Mouse (Mus musculus) lung, postnatal 0 days (tissue): ENCODE measurements around the gene Kansl2. TPM values are rescaled to one million over a fixed set of nuclear protein-coding genes. Genes with fewer than 3 reads are reported as not detected.

Experiments
- ATAC-seq: fragments of 200-750 bp; cut with Nextera tagmentation; 2 replicates; pipeline ENCODE4 v1.8.0; 2017; ENCODE audit warnings: moderate library complexity
- DNase-seq: peaks from one replicate; pipeline ENCODE4 v3.0.0-alpha.2; 2016; ENCODE audit warnings: low spot score
- H3K27ac ChIP-seq: fragments of 300-500 bp; sonication (generic); 2 replicates; pipeline ENCODE4 v1.5.1; 2014; ENCODE audit warnings: antibody characterized with exemption, mild to moderate bottlenecking, low read length, mixed read lengths
- H3K27me3 ChIP-seq: fragments of 300-500 bp; sonication (generic); replicated peaks from 2 replicates; pipeline ENCODE4 v1.6.1; 2014; ENCODE audit warnings: low read length, mixed read lengths; ENCODE audit not compliant: insufficient read depth
- H3K36me3 ChIP-seq: fragments of 300-500 bp; sonication (generic); 2 replicates; pipeline ENCODE4 v1.6.1; 2014; ENCODE audit warnings: low read length, mixed read lengths; ENCODE audit not compliant: insufficient read depth
- H3K4me1 ChIP-seq: fragments of 300-500 bp; sonication (generic); 2 replicates; pipeline ENCODE4 v1.6.1; 2014; ENCODE audit warnings: antibody characterized with exemption, low read depth, low read length, mixed read lengths; ENCODE audit not compliant: insufficient read depth
- H3K4me2 ChIP-seq: fragments of 300-500 bp; sonication (generic); replicated peaks from 2 replicates; pipeline ENCODE4 v1.6.1; 2014; ENCODE audit warnings: low read depth, mild to moderate bottlenecking, low read length, moderate library complexity, mixed read lengths
- H3K4me3 ChIP-seq: fragments of 300-500 bp; sonication (generic); 2 replicates; pipeline ENCODE4 v1.5.1; 2014; ENCODE audit warnings: low read depth, low read length
- H3K9ac ChIP-seq: fragments of 300-500 bp; sonication (generic); replicated peaks from 2 replicates; pipeline ENCODE4 v1.6.1; 2014; ENCODE audit warnings: low read depth, mild to moderate bottlenecking
- H3K9me3 ChIP-seq: fragments of 300-500 bp; sonication (generic); 2 replicates; pipeline ENCODE4 v1.6.1; 2016; ENCODE audit warnings: low read length, mixed read lengths
- CTCF ChIP-seq: IDR thresholded peaks from 2 replicates; pipeline ENCODE4 v1.5.1; 2016; ENCODE audit warnings: antibody characterized with exemption, mild to moderate bottlenecking
- EP300 ChIP-seq: IDR thresholded peaks from 2 replicates; pipeline ENCODE4 v1.6.1; 2016; ENCODE audit warnings: antibody characterized with exemption, mild to moderate bottlenecking, control low read depth
- WGBS: fragments of 180-500 bp; shearing (Covaris S2); extraction: QIAGEN DNeasy Blood & Tissue Kit; methylation state at CpG from one replicate; pipeline ENCODE4 v1.1.7; 2014; 5-methylcytosine and 5-hydroxymethylcytosine counted together
- polyA plus RNA-seq: library from polyadenylated mRNA; unstranded; fragments of >200 nt; fragmentation: Nextera tagmentation; extraction: Ambion mirVana; gene quantifications from 2 replicates; pipeline ENCODE4 v1.2.1, GENCODE M21; 2015

The Kansl2 gene
- polyA plus RNA-seq, 1 experiment from 2014 or later: 50.4 TPM

DNA sequence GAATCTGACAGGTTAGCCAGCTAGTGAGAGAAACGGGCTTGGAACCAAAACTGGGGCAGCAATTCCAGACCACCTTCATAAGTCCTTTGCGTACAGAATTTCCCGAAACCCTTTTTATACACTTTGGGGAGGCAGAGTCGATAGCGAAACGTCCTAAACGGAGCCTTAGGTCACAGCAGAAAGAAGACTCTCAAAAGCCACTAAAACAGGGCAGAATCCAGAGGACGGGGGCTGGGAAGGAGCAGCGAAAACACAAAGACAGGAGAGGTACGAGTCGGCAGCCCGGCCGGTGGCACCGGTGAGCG is 32.9 kb upstream of the Kansl2 start:
- H3K9me3 ChIP-seq: no peaks in the 10 kb centered on the region
- WGBS: under 1% methylated on average over 15 of the region's 15 CpGs
- peaks cover 11% of the 10 kb centered on the region; the same call in 1 of the 2 replicates for H3K4me1 ChIP-seq
- peak overlapping the region; percentile 91 for H3K9ac ChIP-seq
- H3K27ac ChIP-seq: peak overlapping the region; percentile 99
- no peaks in the 10 kb centered on the region for H3K36me3 ChIP-seq
- no peaks in the 10 kb centered on the region for H3K27me3 ChIP-seq
- peak overlapping the region; percentile 88 for H3K4me3 ChIP-seq
- no peak for DNase-seq
- peak overlapping the region; percentile 81 for H3K4me2 ChIP-seq
- TF ChIP-seq CTCF (no peak), EP300 (no peak)
- ATAC-seq: no peak

DNA sequence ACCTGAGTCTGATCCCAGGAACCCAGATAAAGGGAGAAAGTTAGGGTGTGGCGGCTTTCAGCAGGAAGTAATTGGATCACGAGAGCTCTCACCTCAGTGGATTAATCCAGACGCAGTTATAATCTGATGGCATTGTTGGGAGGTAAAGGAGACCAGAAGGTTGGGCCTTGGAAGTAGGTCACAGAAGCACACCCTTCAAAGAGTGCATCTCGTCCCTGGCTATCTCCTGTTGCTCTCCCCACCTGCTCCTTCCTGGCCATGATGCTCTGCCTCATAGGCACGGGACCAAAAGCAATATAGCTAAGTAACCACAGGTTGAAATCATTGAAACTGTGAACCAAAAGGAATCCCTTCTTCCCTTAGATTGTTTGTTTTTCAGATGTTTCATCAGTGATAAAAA is 23.1 kb upstream of the Kansl2 start:
- DNase-seq (no peak), ATAC-seq (no peak)
- Histone ChIP-seq H3K4me1 (no peaks in the 10 kb centered on the region), H3K4me2 (no peak overlapping the region), H3K27ac (no peak overlapping the region), H3K9ac (no peak overlapping the region), H3K27me3 (no peaks in the 10 kb centered on the region), H3K36me3 (peaks cover 20% of the 10 kb centered on the region; the same call in 1 of the 2 replicates), H3K9me3 (no peaks in the 10 kb centered on the region), H3K4me3 (no peak overlapping the region)
- 92% methylated on average over 5 of the region's 5 CpGs for WGBS
- TF ChIP-seq EP300: no peak
- no peak for TF ChIP-seq CTCF

DNA sequence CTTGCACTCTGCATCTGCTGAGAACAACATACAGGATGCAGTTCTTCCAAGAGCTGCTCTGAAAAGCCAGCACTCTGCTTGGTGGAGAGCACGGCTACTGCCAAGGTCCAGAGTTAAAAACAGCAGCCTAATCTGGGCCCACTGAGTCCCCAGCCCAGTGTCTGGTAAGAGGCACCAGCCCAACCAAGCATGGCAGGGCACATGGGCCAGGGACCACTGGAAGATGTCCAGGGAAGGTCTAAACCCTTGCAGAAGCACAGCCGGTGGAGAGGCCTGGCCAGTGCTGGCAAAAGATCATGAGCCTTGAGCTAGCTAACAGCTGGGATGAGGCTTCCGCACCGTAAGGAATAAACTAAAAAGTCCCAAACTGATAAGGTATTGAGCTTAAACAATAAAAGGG is 21.8 kb upstream of the Kansl2 start:
- WGBS: 89% methylated on average over 4 of the region's 4 CpGs
- ATAC-seq: no peak
- H3K9me3 ChIP-seq: no peaks in the 10 kb centered on the region
- H3K27ac ChIP-seq: no peak overlapping the region
- TF ChIP-seq EP300 (no peak), CTCF (no peak)
- DNase-seq: no peak
- H3K4me1 ChIP-seq: no peaks in the 10 kb centered on the region
- H3K36me3 ChIP-seq: peaks cover 27% of the 10 kb centered on the region; the same call in 1 of the 2 replicates
- no peak overlapping the region for H3K4me2 ChIP-seq
- H3K9ac ChIP-seq: no peak overlapping the region
- no peaks in the 10 kb centered on the region for H3K27me3 ChIP-seq
- no peak overlapping the region for H3K4me3 ChIP-seq

DNA sequence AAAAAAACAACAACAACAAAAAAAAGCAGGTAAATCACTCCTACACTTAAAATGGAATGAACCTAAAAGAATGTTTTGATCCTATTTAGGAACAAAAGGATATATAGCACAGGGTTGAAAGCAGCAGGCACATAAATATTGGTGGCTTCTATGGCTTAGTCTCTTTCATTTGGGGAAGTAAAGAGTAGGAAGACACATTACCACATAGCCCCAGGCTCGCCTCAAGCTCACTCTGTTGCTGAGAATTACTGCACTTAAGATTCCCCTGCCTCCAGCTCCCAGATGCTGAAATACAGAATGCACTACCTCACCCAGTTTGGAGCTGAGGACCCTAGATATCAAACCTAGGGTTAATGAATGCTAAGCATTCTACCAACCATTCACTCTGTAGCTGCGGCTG is 18.7 kb upstream of the Kansl2 start:
- Histone ChIP-seq H3K4me3 (no peak overlapping the region), H3K4me2 (no peak overlapping the region), H3K27ac (no peak overlapping the region), H3K9ac (no peak overlapping the region), H3K27me3 (no peaks in the 10 kb centered on the region), H3K9me3 (no peaks in the 10 kb centered on the region), H3K36me3 (peaks cover 26% of the 10 kb centered on the region; the same call in 1 of the 2 replicates), H3K4me1 (no peaks in the 10 kb centered on the region)
- ATAC-seq (no peak), DNase-seq (no peak)
- 84% methylated on average over 2 of the region's 2 CpGs for WGBS
- no peak for TF ChIP-seq CTCF
- no peak for TF ChIP-seq EP300

DNA sequence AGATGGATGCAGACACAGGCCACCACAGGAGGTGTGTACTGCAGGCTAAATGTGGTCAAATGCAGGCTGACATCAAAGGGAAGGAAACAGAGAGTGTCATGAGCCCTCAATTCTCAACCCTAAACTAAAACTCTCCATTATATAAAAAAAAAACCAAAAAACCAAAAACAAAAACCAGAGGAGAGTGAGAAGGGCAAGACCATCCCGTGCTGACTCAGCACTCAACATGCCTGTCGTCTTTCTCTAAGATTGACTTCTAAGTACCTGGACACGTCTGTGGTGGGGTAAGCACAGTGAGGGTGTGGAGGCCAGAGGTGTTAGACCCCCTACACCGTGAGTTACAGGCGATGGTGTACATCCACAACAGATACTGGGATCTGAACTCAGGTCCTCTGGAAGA is 12.8 kb upstream of the Kansl2 start:
- no peaks in the 10 kb centered on the region for H3K9me3 ChIP-seq
- 88% methylated on average over 5 of the region's 5 CpGs for WGBS
- TF ChIP-seq EP300: no peak
- no peak for TF ChIP-seq CTCF
- ATAC-seq (no peak), DNase-seq (no peak)
- H3K27me3 ChIP-seq: no peaks in the 10 kb centered on the region
- no peak overlapping the region for H3K4me3 ChIP-seq
- peaks cover 38% of the 10 kb centered on the region for H3K36me3 ChIP-seq
- no peaks in the 10 kb centered on the region for H3K4me1 ChIP-seq
- no peak overlapping the region for H3K4me2 ChIP-seq
- H3K9ac ChIP-seq: no peak overlapping the region
- no peak overlapping the region for H3K27ac ChIP-seq

DNA sequence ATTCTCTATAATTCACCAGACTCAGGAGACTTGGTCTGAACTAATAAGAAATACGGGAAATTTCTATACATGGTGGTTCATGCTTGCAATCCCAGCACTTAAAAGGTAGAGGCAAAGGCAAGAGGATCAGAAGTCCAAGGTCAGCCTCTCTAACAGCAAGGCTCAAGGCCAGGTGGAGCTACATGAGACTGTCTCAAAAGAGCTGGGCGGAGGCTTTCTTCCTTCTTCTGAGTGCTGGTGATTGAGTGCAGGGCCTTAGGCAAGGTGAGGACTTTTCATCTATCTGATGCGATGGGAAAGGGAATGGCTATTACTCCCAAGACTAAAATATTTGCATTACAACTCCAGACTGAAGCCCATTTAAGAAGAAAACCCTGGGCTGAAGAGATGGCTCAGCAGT is 11.1 kb upstream of the Kansl2 start:
- no peak for TF ChIP-seq CTCF
- TF ChIP-seq EP300: no peak
- H3K36me3 ChIP-seq: peaks cover 31% of the 10 kb centered on the region
- 98% methylated on average over 3 of the region's 3 CpGs for WGBS
- H3K9me3 ChIP-seq: no peaks in the 10 kb centered on the region
- DNase-seq (no peak), ATAC-seq (no peak)
- no peaks in the 10 kb centered on the region for H3K4me1 ChIP-seq
- H3K4me2 ChIP-seq: no peak overlapping the region
- no peak overlapping the region for H3K9ac ChIP-seq
- no peak overlapping the region for H3K4me3 ChIP-seq
- H3K27me3 ChIP-seq: no peaks in the 10 kb centered on the region
- no peak overlapping the region for H3K27ac ChIP-seq

DNA sequence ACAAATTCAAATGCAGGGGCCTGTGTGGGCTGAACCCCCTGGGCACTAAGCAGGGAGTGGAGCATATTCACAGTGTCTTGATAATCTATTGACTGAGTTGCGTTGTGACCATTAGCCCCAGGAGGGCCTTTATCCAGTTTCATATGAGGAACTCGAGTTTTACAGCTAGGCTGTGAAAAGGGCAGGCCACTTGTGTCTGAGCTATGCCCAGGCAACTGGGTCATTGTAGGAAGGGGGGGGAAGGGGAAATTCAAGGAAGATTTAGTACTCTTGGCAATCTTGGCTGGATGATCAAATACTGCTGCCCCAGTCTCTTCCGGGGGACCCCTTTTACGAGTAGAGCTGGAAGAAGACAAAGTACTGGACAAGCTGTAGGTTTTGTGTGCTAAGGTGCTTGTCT is 9.3 kb upstream of the Kansl2 start:
- WGBS: 91% methylated on average over 4 of the region's 4 CpGs
- TF ChIP-seq EP300 (no peak), CTCF (no peak)
- H3K36me3 ChIP-seq: peaks cover 31% of the 10 kb centered on the region

More for the DNA sequence above, 9.3 kb upstream of the Kansl2 start:
- Histone ChIP-seq H3K4me1 (no peaks in the 10 kb centered on the region), H3K9me3 (no peaks in the 10 kb centered on the region), H3K4me2 (no peak overlapping the region), H3K4me3 (no peak overlapping the region), H3K27ac (no peak overlapping the region), H3K9ac (no peak overlapping the region), H3K27me3 (no peaks in the 10 kb centered on the region)
- ATAC-seq: no peak
- no peak for DNase-seq
